In genomic region chr10:96925771-96926170, GRCm38 (mm10) we compare ENCODE assay signal across 15 mouse cellular contexts.
DNase-seq lines count a peak whose midpoint lies in the region; ATAC-seq and TF ChIP-seq lines count a peak whose summit lies in the region.
"Had no signal": no experiment of that assay in that cellular context is flagged by ENCODE, and none has a peak within 500 bp of the region (broad histone marks: within the 10 kb centered on the region; RNA-seq: fewer than 3 reads in every experiment).

No protein-coding gene starts in this region.

- H3K27ac ChIP-seq in liver, postnatal 0 days (ENCODE audit: low read depth): peak overlapping the region; percentile 90
- 0 out of 2 replicates have a peak overlapping the region, but pooled peaks have one; percentile 21 for H3K27ac ChIP-seq in lung, embryonic 15.5 days
- H3K27ac ChIP-seq in stomach, embryonic 14.5 days (ENCODE audit: low read length): 0 out of 2 replicates have a peak overlapping the region, but pooled peaks have one; percentile 17
- H3K27ac ChIP-seq: neural tube, embryonic 15.5 days had no signal

- H3K4me2 ChIP-seq in liver, postnatal 0 days (ENCODE audit: low read depth, low read length): no peak overlapping the region
- H3K4me2 ChIP-seq in lung, embryonic 15.5 days: no peak overlapping the region
- H3K4me2 ChIP-seq in stomach, embryonic 14.5 days (replicated peaks; ENCODE audit: low read depth, low read length): no peak overlapping the region
- H3K4me2 ChIP-seq: neural tube, embryonic 15.5 days had no signal

- H3K4me3 ChIP-seq in liver, postnatal 0 days (ENCODE audit: low read depth, low read length): no peak overlapping the region
- H3K4me3 ChIP-seq in lung, embryonic 15.5 days: no peak overlapping the region
- H3K4me3 ChIP-seq in stomach, embryonic 14.5 days (ENCODE audit: low read depth, low read length): no peak overlapping the region
- H3K4me3 ChIP-seq: megakaryocyte, embryonic 14.5 days; neural tube, embryonic 15.5 days had no signal

- H3K9me3 ChIP-seq in liver, postnatal 0 days (ENCODE audit: low read length): no peaks in the 10 kb centered on the region
- no peaks in the 10 kb centered on the region for H3K9me3 ChIP-seq in lung, embryonic 15.5 days
- H3K9me3 ChIP-seq in stomach, embryonic 14.5 days (ENCODE audit: control insufficient read depth, low read depth, low read length): no peaks in the 10 kb centered on the region
- H3K9me3 ChIP-seq: megakaryocyte, embryonic 14.5 days; neural tube, embryonic 15.5 days had no signal

- no peaks in the 10 kb centered on the region for H3K36me3 ChIP-seq in liver, postnatal 0 days (replicated peaks; ENCODE audit: insufficient read depth, low read length)
- no peaks in the 10 kb centered on the region for H3K36me3 ChIP-seq in lung, embryonic 15.5 days
- no peaks in the 10 kb centered on the region for H3K36me3 ChIP-seq in stomach, embryonic 14.5 days (ENCODE audit: control insufficient read depth, insufficient read depth, low read length)
- H3K36me3 ChIP-seq: neural tube, embryonic 15.5 days had no signal

- no peaks in the 10 kb centered on the region for H3K4me1 ChIP-seq in liver, postnatal 0 days (ENCODE audit: insufficient read depth)
- H3K4me1 ChIP-seq in lung, embryonic 15.5 days: 0 out of 2 replicates have a peak, but pooled peaks cover 5% of the 10 kb centered on the region
- H3K4me1 ChIP-seq in stomach, embryonic 14.5 days (ENCODE audit: control insufficient read depth, insufficient read depth, low read length): no peaks in the 10 kb centered on the region
- H3K4me1 ChIP-seq: megakaryocyte, embryonic 14.5 days; neural tube, embryonic 15.5 days had no signal

- no peak for TF ChIP-seq CTCF in liver, postnatal 0 days (IDR thresholded peaks at IDR 0.05; ENCODE audit: low read depth)

- no peak overlapping the region for H3K9ac ChIP-seq in liver, postnatal 0 days (replicated peaks)
- no peak overlapping the region for H3K9ac ChIP-seq in lung, embryonic 15.5 days
- H3K9ac ChIP-seq in stomach, embryonic 14.5 days (replicated peaks; ENCODE audit: low read depth, low read length): no peak overlapping the region
- H3K9ac ChIP-seq: neural tube, embryonic 15.5 days had no signal

- TF ChIP-seq EP300 in liver, postnatal 0 days (IDR thresholded peaks at IDR 0.05; ENCODE audit: low read depth): no peak

- intact Hi-C loops in gastrocnemius, postnatal 36 days (cut with DNase I): no loop called here

- ATAC-seq in liver, postnatal 0 days: no peak
- peak; percentile 55; the same call in 1 of the 2 replicates for ATAC-seq in lung, embryonic 15.5 days (ENCODE audit: borderline replicate concordance, extremely low read depth, low FRiP score, low TSS enrichment)
- no peak for ATAC-seq in stomach, embryonic 14.5 days (ENCODE audit: insufficient number of reproducible peaks, insufficient read depth, low FRiP score, low read depth)
- ATAC-seq: intestine, embryonic 16.5 days had no signal

- WGBS in liver, postnatal 0 days (ENCODE audit: insufficient replicate concordance): 86% methylated on average over 2 of the region's 2 CpGs
- WGBS in lung, embryonic 15.5 days: 59% methylated on average over 2 of the region's 2 CpGs
- WGBS in stomach, embryonic 14.5 days: 83% methylated on average over 2 of the region's 2 CpGs

- DNase-seq in gastrocnemius, adult 18-20 months (ENCODE audit: low spot score): peak; percentile 12
- DNase-seq in gastrocnemius, postnatal 4 days (ENCODE audit: low spot score in 2 of 2): no peak
- DNase-seq in liver, postnatal 0 days: no peak
- DNase-seq in liver (no peak), MN1 (ENCODE audit: low spot score) (no peak)
- DNase-seq in gastrocnemius, postnatal 36 days: no peak
- DNase-seq: adrenal gland, postnatal 36 days; cerebellum, postnatal 14 days; kidney, postnatal 4 days; right cerebral cortex, adult 18-20 months had no signal

- H3K27me3 ChIP-seq in liver, postnatal 0 days (ENCODE audit: insufficient read depth, low read length): no peaks in the 10 kb centered on the region
- no peaks in the 10 kb centered on the region for H3K27me3 ChIP-seq in lung, embryonic 15.5 days
- H3K27me3 ChIP-seq in stomach, embryonic 14.5 days (ENCODE audit: control insufficient read depth, insufficient read depth, low read length): no peaks in the 10 kb centered on the region
- H3K27me3 ChIP-seq: megakaryocyte, embryonic 14.5 days; neural tube, embryonic 15.5 days had no signal

Comparison
In these comparisons a context has a peak if more than half of its experiments do, and no peak if none do; other contexts are left out.
1. H3K27ac ChIP-seq: peak in every context shown above with its lines; median percentile 90 in liver, postnatal 0 days; 21 in lung, embryonic 15.5 days; 17 in stomach, embryonic 14.5 days.